Mouse (Mus musculus): Measurements from ENCODE around the gene Plb1.

DNA sequence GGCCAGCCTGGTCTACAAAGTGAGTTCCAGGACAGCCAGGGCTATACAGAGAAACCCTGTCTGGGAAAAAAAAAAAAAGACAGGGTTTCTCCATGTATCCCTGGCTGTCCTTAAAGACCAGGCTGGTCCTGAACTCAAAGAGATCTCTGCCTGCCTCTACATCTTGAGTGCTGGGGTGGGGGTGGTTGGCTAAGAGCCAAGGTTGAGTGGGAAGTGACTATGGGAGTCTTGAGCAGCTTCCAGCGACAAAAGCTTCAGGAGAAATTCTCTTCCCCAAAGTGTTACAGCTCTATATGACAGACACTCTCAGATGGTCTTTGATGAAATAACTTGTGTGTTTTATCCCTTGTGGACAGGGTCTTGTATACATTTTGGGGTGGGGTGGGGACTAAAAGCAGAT, 136.9 kb downstream of the Plb1 start:
- TF ChIP-seq CTCF (IDR thresholded peaks at IDR 0.05; ENCODE audit: insufficient read depth, low read length), result no peak
- no peak for TF ChIP-seq POLR2A (IDR thresholded peaks at IDR 0.05; ENCODE audit: borderline replicate concordance, extremely low read depth, low read depth, low read length)

Measured in lung, adult 2 months (tissue).